Mouse (Mus musculus) limb, embryonic 13.5 days (tissue): ENCODE results near the gene Cacnb2. TPM values are rescaled to one million over a fixed set of nuclear protein-coding genes. Genes with fewer than 3 reads are reported as not detected.

ENCODE experiments used
- ATAC-seq: fragments of 200-750 bp; cut with Nextera tagmentation; 2 replicates; pipeline ENCODE4 v1.8.0; 2017; ENCODE audit warnings: low read depth, moderate number of reproducible peaks, moderate TSS enrichment; ENCODE audit not compliant: low FRiP score
- H3K27ac ChIP-seq: fragments of 300-500 bp; sonication (generic); 2 replicates; pipeline ENCODE4 v1.5.1; 2015; ENCODE audit warnings: inconsistent platforms, mild to moderate bottlenecking, moderate library complexity
- H3K27me3 ChIP-seq: fragments of 300-500 bp; sonication (generic); 2 replicates; pipeline ENCODE4 v1.6.1; 2015; ENCODE audit warnings: mild to moderate bottlenecking, inconsistent platforms
- H3K36me3 ChIP-seq: fragments of 300-500 bp; sonication (generic); 2 replicates; pipeline ENCODE4 v1.6.1; 2015; ENCODE audit warnings: inconsistent platforms, mild to moderate bottlenecking, moderate library complexity
- H3K4me1 ChIP-seq: fragments of 300-500 bp; sonication (generic); 2 replicates; pipeline ENCODE4 v1.6.1; 2015; ENCODE audit warnings: inconsistent platforms
- H3K4me2 ChIP-seq: fragments of 300-500 bp; sonication (generic); replicated peaks from 2 replicates; pipeline ENCODE4 v1.6.1; 2015; ENCODE audit warnings: inconsistent platforms, mild to moderate bottlenecking, moderate library complexity
- H3K4me3 ChIP-seq: fragments of 300-500 bp; sonication (generic); 2 replicates; pipeline ENCODE4 v1.5.1; 2015; ENCODE audit warnings: moderate library complexity, mild to moderate bottlenecking, inconsistent platforms
- H3K9ac ChIP-seq: fragments of 300-500 bp; sonication (generic); 2 replicates; pipeline ENCODE4 v1.6.1; 2015; ENCODE audit warnings: mild to moderate bottlenecking, inconsistent platforms
- H3K9me3 ChIP-seq: fragments of 300-500 bp; sonication (generic); 2 replicates; pipeline ENCODE4 v1.6.1; 2016; ENCODE audit warnings: inconsistent platforms
- WGBS: fragments of 180-500 bp; shearing (Covaris S2); methylation state at CpG from one replicate; pipeline ENCODE4 v1.1.7; 2015; 5-methylcytosine and 5-hydroxymethylcytosine counted together
- polyA plus RNA-seq: library from polyadenylated mRNA; unstranded; fragments of >200 nt; fragmentation: Nextera tagmentation; extraction: Ambion mirVana; gene quantifications from 2 replicates; pipeline ENCODE4 v1.2.1, GENCODE M21; 2015

Gene Cacnb2
- polyA plus RNA-seq, 1 experiment from 2014 or later: 2.3 TPM

DNA sequence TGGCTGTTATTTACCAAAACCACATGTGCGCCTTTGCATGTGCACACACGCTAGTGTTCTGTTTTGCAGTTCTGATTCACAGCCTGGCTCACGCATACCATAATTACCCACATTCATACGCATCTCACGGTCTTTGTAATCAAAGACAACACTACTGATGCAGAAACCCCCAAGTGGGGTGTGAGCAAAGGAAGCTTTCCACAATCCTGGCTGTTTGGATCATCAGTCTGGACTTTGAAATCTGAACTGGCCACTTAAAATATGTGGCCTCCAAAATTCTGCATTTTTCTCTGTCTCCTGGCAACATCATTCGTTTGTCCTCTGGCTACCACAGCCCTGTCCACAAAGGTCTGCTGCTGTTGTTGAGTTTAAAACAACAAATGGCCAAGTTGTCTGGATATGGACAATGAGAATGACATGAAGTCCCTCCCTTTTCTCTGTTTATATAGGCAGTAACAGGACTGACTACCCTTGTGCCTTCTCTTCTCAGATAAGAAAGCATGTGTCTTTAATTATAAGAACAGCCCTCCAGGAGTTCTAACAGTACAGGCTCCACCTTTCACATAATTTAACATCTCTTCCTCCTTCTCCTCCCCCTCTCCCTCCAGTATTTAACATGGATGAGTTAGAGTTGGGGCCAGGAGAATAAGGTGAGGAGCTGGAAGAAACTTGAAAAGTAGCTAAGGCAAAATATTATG is 204.9 kb downstream of the Cacnb2 start:
- 42% methylated on average over 6 of the region's 6 CpGs for WGBS

DNA sequence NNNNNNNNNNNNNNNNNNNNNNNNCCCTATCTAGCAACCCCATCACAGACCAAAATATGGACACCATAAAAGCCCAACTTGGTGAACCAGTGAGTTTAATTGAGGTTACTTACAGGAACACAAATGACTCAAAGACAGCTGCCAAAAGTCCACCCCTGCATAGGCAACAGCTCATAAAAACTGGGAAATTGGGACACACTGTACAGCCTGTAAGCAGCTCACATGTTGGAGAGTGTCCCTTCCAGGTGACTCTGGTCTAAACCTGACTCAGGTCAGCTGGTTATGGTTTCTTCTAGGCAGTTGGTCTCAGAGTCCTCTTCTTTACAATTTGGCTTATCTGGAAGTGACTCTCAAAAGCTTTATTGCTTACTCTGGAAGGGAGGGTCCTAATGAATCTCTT is 212.1 kb downstream of the Cacnb2 start:
- H3K36me3 ChIP-seq: no peaks in the 10 kb centered on the region
- H3K9me3 ChIP-seq: no peaks in the 10 kb centered on the region
- H3K27ac ChIP-seq: no peak overlapping the region
- H3K4me1 ChIP-seq: no peaks in the 10 kb centered on the region
- ATAC-seq: no peak
- no peak overlapping the region for H3K9ac ChIP-seq
- H3K4me2 ChIP-seq: no peak overlapping the region
- no peaks in the 10 kb centered on the region for H3K27me3 ChIP-seq
- no peak overlapping the region for H3K4me3 ChIP-seq

More for the DNA sequence above, 204.9 kb downstream of the Cacnb2 start:
- Histone ChIP-seq H3K27me3 (no peaks in the 10 kb centered on the region), H3K4me3 (no peak overlapping the region), H3K9me3 (no peaks in the 10 kb centered on the region), H3K27ac (no peak overlapping the region), H3K4me2 (no peak overlapping the region), H3K9ac (no peak overlapping the region), H3K36me3 (no peaks in the 10 kb centered on the region), H3K4me1 (peaks cover 15% of the 10 kb centered on the region)
- ATAC-seq: no peak; the same call in 1 of the 2 replicates

DNA sequence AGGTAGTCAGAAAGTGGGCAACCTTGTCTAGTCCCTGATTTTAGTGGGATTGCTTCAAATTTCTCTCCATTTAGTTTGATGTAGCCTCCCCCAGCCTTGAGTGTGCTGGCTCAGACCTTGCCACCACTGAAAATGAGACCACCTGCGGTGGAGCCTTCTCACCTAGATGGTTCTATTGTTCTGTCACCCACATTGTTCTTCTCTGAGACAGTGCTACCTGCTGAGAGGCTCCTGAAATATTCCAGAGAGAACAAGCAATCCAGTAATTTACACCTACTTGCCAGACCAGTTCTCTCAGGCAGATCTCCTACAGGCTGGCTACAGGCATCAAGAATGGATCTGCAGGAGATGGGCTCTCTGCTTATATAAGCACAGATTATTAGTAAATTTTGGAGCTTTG is 215.8 kb downstream of the Cacnb2 start:
- H3K27ac ChIP-seq: no peak overlapping the region
- H3K9me3 ChIP-seq: no peaks in the 10 kb centered on the region
- H3K36me3 ChIP-seq: no peaks in the 10 kb centered on the region
- 44% methylated on average over 1 of the region's 1 CpGs for WGBS
- no peak for ATAC-seq
- peaks cover 6% of the 10 kb centered on the region for H3K4me1 ChIP-seq
- no peaks in the 10 kb centered on the region for H3K27me3 ChIP-seq
- H3K4me3 ChIP-seq: no peak overlapping the region
- H3K9ac ChIP-seq: no peak overlapping the region
- no peak overlapping the region for H3K4me2 ChIP-seq

DNA sequence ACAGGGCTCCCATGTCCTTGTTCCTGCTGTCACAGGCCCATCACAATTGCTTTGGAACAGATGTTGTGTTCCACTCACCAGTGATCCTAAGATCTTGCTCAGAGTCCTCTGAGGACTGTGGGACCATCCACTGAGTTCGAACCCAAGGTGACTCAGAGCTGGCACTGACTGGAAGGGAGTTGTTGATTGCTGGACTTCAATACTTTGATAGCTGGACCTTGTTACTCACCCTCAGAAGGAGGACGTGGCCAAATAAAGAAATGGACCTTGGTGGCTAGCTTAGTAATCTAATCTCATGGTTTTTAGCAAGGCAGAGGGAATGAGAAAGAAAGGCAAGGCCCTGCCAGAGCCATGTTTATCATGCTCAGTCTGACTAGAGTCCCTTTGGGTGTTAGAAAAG is 218.1 kb downstream of the Cacnb2 start:
- no peaks in the 10 kb centered on the region for H3K36me3 ChIP-seq
- H3K4me2 ChIP-seq: no peak overlapping the region
- no peak overlapping the region for H3K27ac ChIP-seq
- H3K9me3 ChIP-seq: no peaks in the 10 kb centered on the region
- H3K27me3 ChIP-seq: no peaks in the 10 kb centered on the region
- no peak overlapping the region for H3K4me3 ChIP-seq
- H3K4me1 ChIP-seq: peaks cover 15% of the 10 kb centered on the region
- 86% methylated on average over 2 of the region's 2 CpGs for WGBS
- H3K9ac ChIP-seq: no peak overlapping the region
- ATAC-seq: no peak

- no peak overlapping the region for H3K27ac ChIP-seq
- H3K36me3 ChIP-seq: no peaks in the 10 kb centered on the region
- H3K27me3 ChIP-seq: no peaks in the 10 kb centered on the region
- H3K4me1 ChIP-seq: peaks cover 15% of the 10 kb centered on the region
- H3K4me2 ChIP-seq: no peak overlapping the region
- no peak overlapping the region for H3K9ac ChIP-seq
- H3K9me3 ChIP-seq: no peaks in the 10 kb centered on the region
- no peak overlapping the region for H3K4me3 ChIP-seq
- no peak for ATAC-seq
These were observed 220.2 kb downstream of the Cacnb2 start for GRCm38 (mm10) chr2:14823105-14823504.

DNA sequence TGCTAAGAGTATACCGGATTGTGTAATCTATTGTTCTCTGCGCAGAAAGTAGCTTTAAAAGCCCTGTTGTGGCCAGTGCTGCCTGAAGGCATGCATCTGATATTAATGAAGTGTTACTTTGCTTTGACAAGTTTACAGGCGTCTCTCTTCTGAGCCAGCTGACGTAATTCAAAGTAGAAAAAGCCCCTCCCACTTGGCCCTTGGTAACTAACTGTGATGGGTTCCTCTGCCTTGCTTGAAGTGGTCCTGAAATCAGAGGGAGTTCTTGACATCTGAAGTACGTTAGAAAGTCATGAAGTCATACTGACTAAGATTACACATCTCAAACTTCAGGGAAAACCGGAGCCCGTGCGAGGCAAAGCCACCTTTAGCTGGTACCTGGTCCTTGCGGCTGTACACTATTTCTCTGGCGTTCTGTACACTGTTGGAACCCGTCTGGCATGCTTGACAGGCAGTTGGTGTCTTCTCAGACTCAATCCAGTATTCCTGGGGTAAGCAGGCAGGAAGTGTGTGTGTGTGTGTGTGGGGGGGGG is 221.0 kb downstream of the Cacnb2 start:
- Histone ChIP-seq H3K9me3 (no peaks in the 10 kb centered on the region), H3K4me1 (peaks cover 23% of the 10 kb centered on the region), H3K36me3 (no peaks in the 10 kb centered on the region), H3K4me2 (peak overlapping the region; percentile 58), H3K27me3 (no peaks in the 10 kb centered on the region), H3K27ac (peak overlapping the region; percentile 55), H3K9ac (no peak overlapping the region), H3K4me3 (peak overlapping the region; percentile 28)
- WGBS: 5% methylated on average over 11 of the region's 11 CpGs
- ATAC-seq: peak; percentile 85

DNA sequence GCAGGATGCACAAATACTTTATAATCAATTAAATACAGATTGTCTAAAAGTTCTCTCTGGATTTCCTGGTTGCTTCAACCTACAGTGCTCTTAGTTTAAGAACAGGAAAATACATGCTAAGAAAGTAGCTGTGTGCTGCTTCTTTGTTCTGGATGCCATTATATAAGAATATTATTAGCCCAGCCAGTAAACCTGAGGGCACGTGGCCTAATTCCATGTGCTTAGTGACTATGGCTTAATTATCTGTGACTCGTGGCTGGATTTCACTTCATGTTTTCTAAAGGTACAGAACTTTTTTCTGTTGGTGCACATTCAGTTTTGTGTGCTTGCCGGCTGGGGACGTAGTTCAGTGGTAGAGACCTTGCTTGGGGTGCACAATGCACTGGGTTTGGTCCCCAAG is 222.3 kb downstream of the Cacnb2 start:
- no peaks in the 10 kb centered on the region for H3K9me3 ChIP-seq
- no peaks in the 10 kb centered on the region for H3K27me3 ChIP-seq
- no peak overlapping the region for H3K27ac ChIP-seq
- H3K36me3 ChIP-seq: no peaks in the 10 kb centered on the region
- peaks cover 30% of the 10 kb centered on the region for H3K4me1 ChIP-seq
- WGBS: 34% methylated on average over 4 of the region's 4 CpGs
- no peak overlapping the region for H3K9ac ChIP-seq
- H3K4me2 ChIP-seq: no peak overlapping the region
- H3K4me3 ChIP-seq: no peak overlapping the region
- no peak for ATAC-seq

- 28% methylated on average over 3 of the region's 3 CpGs for whole genome bisulfite sequencing
- no peaks in the 10 kb centered on the region for H3K36me3 ChIP-seq
- no peaks in the 10 kb centered on the region for H3K27me3 ChIP-seq
- H3K27ac ChIP-seq: no peak overlapping the region
- H3K4me3 ChIP-seq: no peak overlapping the region
- no peak for ATAC-seq
- no peak overlapping the region for H3K4me2 ChIP-seq
- no peak overlapping the region for H3K9ac ChIP-seq
- peaks cover 16% of the 10 kb centered on the region for H3K4me1 ChIP-seq
- no peaks in the 10 kb centered on the region for H3K9me3 ChIP-seq
These were observed 226.6 kb downstream of the Cacnb2 start for GRCm38 (mm10) chr2:14829451-14829850.

- ATAC-seq: no peak
- H3K4me1 ChIP-seq: peaks cover 21% of the 10 kb centered on the region; the same call in 1 of the 2 replicates
- no peaks in the 10 kb centered on the region for H3K36me3 ChIP-seq
- H3K9ac ChIP-seq: no peak overlapping the region
- no peaks in the 10 kb centered on the region for H3K27me3 ChIP-seq
- H3K4me2 ChIP-seq: no peak overlapping the region
- no peaks in the 10 kb centered on the region for H3K9me3 ChIP-seq
- H3K4me3 ChIP-seq: no peak overlapping the region
- WGBS: 66% methylated on average over 2 of the region's 2 CpGs
- no peak overlapping the region for H3K27ac ChIP-seq
These were observed 228.4 kb downstream of the Cacnb2 start for GRCm38 (mm10) chr2:14831308-14831707.

- Histone ChIP-seq H3K27ac (no peak overlapping the region), H3K27me3 (no peaks in the 10 kb centered on the region), H3K4me3 (no peak overlapping the region), H3K9ac (no peak overlapping the region), H3K36me3 (no peaks in the 10 kb centered on the region), H3K4me2 (no peak overlapping the region), H3K4me1 (0 out of 2 replicates have a peak, but pooled peaks cover 6% of the 10 kb centered on the region), H3K9me3 (no peaks in the 10 kb centered on the region)
- WGBS: 54% methylated on average over 5 of the region's 5 CpGs
- ATAC-seq: peak; percentile 64; the same call in 1 of the 2 replicates
These were observed 231.9 kb downstream of the Cacnb2 start for GRCm38 (mm10) chr2:14834700-14835317.

GRCm38 (mm10) chr2:14841272-14841671 is 238.4 kb downstream of the Cacnb2 start:
- Histone ChIP-seq H3K9ac (no peak overlapping the region), H3K4me3 (no peak overlapping the region), H3K4me2 (no peak overlapping the region), H3K27ac (no peak overlapping the region), H3K4me1 (no peaks in the 10 kb centered on the region), H3K27me3 (no peaks in the 10 kb centered on the region), H3K36me3 (no peaks in the 10 kb centered on the region), H3K9me3 (no peaks in the 10 kb centered on the region)
- WGBS: 42% methylated on average over 1 of the region's 1 CpGs
- ATAC-seq: no peak

DNA sequence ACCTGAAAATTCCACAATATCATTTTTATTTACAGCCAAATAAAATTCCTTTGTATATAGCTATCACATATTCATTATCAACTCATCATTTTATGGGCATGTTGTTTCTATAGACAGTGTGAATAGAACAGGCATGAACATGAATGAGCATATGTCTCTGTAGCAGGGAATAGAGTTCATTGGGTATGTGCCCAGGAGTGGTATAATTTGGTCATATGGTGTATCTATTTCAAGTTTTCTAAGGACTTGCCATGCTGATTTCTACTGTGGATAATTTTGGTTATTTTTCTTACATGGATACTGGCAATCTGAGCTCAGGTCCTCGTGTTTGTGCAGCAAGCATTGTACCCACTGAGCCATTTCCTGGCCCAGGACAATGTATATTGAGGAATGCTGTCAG is 243.8 kb downstream of the Cacnb2 start:
- Histone ChIP-seq H3K9me3 (no peaks in the 10 kb centered on the region), H3K4me1 (no peaks in the 10 kb centered on the region), H3K36me3 (no peaks in the 10 kb centered on the region), H3K4me2 (no peak overlapping the region), H3K9ac (no peak overlapping the region), H3K27ac (no peak overlapping the region), H3K27me3 (no peaks in the 10 kb centered on the region), H3K4me3 (no peak overlapping the region)
- no peak for ATAC-seq
- 65% methylated on average over 1 of the region's 1 CpGs for WGBS
